Mouse (Mus musculus) adrenal gland, postnatal 10 days (tissue): ENCODE measurements around the gene Neu1. TPM values are rescaled to one million over a fixed set of nuclear protein-coding genes. Genes with fewer than 3 reads are reported as not detected.
"Not testable (repeated sequence)": the region's sequence is repeated elsewhere in the genome, so short reads cannot be mapped to it uniquely, and the experiment has no call there.

Experiments
- DNase-seq: peaks from one replicate; pipeline ENCODE4 v3.0.0; 2021; ENCODE audit warnings: mixed read lengths
- total RNA-seq, 2 experiments: library from RNA; stranded (reverse); gene quantifications; 2 replicates each; pipeline ENCODE4 v1.2.3; 2021

Gene Neu1
- total RNA-seq, 2 experiments from 2014 or later = 18.6 to 24.2 TPM

DNA sequence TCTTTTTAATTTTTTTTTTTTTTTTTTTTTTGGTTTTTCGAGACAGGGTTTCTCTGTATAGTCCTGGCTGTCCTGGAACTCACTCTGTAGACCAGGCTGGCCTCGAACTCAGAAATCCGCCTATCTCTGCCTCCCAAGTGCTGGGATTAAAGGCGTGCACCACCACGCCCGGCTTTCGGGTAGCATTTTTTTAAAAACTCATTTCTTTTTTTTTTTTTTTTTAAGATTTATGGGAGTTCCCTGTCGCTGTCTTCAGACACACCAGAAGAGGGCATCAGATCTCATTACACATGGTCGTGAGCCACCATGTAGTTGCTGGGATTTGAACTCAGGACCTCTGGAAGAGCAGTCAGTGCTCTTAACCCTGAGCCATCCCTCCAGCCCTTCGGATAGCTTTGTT lies 29.1 kb upstream of the Neu1 start:
- not testable (repeated sequence) for DNase-seq

DNA sequence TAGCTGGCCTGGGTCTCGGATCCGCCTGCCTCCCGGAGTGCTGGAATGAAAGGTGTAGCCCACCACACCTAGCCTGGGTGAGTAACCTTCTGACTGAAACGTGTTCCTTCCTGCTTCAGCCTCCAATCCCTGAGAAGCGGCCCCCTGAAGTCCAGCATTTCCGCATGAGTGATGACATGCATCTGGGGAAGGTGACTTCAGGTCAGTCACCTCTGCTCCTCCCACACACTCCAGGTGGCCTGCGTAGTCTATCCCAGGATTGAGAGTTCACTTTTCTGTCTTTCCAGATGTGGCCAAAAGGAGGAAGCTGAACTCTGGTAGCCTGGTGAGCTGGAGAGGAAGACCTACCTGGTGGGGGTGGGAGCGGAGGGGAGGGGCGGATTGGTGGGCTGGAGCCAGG lies 28.2 kb upstream of the Neu1 start:
- no peak for DNase-seq

DNA sequence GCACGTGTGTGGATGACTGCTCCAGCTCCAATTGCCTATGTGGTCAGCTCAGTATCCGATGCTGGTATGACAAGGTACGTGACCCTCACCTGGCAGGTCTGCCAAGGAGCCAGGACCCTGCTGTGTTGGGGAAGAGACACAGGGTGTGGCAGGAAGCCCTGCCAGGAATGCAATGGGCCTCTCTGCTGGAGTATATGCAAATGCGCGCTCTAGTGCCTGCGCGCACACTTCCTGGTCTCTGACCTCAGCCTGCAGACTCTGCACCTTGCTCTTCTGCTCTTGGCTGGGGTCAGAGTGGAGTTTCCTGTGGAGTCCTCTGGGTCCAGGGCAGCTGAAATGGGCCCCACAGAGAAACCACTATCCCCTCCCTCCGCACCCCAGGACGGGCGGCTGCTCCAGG lies 20.1 kb upstream of the Neu1 start:
- DNase-seq = no peak

DNA sequence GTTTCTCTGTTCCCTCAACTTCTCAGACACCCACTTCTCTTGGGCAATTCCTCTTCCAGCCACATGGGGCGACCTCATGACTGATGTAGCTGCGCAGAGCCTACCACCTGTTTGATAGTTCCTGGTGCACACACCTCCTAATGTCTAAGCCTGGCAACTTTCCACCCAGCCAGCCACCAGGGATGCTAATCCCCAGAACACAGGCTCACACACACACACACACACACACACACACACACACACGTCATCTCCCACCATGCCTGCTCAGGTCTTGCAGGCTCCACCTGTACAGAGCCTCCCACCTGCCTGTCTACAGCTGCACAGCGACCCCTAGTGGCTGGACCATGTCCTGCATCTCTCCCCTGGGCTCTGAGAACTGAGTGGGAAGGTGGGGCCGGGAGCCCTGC lies 19.1 kb upstream of the Neu1 start:
- DNase-seq = peak; percentile 88

DNA sequence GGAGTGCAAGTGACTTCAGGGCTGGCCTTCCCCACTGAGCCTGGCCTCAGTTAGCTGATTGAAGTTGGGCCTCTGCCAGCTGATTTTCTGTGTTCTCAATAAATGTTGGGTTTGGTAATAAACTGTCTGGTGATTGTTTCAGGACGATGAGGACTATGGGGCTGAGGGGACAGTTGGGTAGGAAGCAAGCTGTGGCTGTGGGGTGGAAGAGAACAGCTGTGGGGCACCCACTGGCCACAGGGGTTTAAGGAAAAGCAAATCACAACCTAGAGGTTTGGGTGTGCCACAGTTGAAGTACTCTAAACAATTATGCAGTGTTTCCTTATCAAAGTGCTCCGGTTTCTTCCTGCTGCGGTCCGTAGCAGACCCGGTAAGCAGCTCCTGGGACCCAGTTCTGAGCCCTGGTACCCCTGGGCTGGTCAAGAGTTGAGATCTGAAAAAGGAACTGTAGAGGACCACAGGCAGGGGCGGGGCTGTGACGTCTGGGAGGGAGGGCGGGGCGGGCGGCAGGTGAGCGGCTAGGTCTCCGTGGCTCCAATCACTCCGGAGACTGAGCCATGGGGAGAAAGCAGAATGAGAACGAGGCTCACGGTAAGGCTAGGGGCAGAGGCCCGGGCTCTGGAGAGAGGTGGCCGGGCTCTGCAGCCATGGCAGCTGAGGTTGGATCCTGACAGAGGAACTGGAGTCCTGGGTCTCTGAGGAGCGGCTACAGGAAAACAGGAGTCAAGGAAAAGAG lies 17.0 kb upstream of the Neu1 start, which contains the start of gene Slc44a4:
Gene Slc44a4, plus strand, starts transcription at position 537 of the 736 bp plus-strand sequence.
- no peak for DNase-seq

DNA sequence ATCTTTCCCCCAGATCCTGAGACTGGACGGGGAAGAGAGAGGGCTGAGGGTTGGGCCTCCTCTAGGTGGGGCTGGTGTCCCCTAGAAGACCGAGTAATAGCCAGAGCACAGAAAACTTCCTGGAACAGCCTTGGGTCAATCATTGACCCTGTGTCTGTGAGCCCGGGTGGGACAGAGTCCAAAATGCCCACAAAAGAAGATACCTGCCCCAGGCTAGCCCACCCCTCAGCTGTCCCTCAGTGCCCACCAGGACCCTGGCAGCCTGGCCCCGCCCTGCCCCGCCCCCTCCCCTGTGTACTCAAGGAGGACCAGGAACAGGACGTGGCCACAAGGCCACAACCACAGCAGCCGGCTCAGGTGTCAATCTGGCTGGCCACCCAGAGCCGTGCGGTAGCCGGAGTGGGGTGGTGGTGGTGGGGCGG lies 15.6 kb upstream of the Neu1 start:
- DNase-seq = peak; percentile 46

DNA sequence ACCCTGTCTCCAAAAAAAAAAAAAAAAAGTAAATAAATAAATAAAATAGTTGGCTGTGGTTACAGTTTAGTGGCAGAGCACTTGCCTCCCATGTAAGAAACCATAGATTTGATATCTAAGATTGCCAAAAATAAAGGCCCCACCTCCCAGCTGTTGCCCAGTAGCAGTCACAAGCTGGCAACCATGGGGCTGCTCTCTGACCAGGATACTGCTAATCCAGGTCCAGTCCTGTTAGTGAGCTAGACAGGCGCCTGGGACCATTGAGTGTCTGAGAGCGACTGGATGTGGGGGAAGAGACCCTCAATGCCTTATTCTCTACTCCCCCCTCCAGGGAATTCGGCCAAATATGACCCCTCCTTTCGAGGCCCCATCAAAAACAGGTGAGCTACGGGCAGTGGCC lies 14.7 kb upstream of the Neu1 start:
- DNase-seq = no peak

DNA sequence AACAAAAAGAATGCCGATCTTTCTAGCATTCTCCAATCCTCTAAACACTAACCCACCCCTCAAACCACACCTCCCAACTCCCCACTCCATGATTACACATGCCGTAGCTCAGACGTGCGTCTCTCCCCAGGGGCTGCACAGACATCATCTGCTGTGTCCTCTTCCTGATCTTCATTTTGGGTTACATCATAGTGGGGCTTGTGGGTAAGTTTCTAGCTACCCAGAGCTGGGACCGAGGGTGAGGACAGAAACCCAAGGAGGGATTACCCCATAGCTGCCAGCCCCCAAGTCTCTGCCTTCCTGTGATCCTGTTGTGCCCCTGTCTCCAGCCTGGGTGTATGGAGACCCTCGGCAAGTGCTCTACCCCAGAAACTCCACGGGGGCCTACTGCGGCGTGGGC lies 13.9 kb upstream of the Neu1 start:
- DNase-seq = no peak

DNA sequence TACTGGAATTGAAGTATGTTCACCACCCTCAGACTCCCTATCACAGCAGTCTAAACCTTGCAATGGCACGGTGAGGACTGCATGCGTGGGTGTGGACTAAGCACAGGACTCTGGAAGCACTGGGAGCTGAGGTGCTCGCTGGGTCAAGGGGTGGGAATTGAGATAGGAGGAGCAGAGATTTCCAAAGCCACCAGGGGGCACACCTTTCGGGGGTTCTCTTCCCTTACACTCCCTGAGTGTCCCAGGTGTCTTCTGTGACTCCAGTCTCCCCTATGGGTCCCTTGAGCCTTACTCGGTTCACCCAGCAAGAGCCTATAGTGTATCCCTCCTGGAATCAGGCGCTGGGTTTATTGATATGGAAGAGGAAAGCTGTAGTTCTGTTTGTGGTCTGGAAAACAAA lies 8.1 kb upstream of the Neu1 start:
- DNase-seq = no peak

DNA sequence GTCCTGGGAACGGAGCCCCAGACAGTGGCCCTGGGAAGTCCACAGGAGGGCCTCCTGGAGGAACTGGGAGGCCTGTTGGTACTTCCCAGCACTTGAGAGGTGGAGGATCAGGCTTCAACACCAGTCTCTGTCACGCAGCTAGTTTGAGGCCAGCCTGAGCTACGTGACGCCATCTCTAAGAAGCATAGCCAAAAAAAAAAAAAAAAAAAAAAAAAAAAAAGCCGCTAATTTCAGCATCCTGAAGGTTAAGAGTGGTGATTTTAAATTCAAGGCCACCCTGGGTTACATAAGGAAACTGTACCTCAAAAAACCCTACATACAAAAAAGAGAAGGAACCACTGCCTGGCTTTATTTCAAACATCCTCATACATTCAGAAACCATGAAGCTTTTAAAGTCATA lies 6.8 kb upstream of the Neu1 start:
- no peak for DNase-seq

DNA sequence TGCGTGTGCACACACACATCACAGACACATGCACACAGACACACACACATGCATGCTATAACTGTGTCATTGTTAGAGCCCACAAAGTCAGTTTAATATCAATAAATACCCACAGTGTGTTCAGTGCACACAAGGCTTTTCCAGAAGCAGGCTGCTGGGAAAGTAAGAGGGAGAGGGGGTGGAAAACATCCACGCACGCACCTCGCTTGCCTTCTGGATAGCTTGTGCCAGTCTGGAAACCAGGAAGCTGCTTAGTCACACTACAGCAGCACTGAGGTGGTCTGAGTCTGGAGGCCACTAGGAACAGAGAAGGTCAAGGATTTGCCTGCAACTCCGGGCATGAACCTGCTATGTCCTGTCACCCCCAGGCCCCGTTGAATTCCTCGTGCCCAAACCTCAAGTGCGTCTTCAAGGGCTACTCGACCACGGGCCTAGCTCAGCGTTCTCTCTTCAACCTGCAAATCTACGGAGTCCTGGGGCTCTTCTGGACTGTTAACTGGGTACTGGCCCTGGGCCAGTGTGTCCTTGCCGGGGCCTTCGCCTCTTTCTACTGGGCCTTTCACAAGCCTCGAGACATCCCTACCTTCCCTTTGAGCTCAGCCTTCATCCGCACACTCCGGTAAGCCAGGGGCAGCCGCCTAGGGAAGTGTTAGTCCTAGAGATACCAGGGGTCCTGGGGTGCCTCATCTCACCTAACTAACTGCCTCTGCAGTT lies 3.6 kb upstream of the Neu1 start:
- peak; percentile 41 for DNase-seq

DNA sequence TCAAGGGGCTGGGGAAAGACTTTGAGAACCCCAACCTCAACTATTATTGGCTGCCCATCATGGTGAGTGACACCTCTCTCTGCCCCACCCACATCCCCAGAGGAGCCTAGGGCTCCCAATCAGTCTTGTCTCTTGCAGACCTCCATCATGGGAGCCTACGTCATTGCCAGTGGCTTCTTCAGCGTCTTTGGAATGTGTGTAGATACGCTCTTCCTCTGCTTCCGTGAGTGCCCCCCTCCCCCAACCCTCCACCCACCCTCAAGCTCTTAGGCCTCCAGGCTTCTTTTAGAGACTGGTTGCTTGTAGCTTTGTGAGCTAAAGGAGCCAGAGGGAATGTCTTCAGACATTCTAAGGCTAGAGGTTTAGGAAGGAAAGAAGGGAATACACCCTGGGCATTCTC lies 2.2 kb upstream of the Neu1 start:
- no peak for DNase-seq

DNA sequence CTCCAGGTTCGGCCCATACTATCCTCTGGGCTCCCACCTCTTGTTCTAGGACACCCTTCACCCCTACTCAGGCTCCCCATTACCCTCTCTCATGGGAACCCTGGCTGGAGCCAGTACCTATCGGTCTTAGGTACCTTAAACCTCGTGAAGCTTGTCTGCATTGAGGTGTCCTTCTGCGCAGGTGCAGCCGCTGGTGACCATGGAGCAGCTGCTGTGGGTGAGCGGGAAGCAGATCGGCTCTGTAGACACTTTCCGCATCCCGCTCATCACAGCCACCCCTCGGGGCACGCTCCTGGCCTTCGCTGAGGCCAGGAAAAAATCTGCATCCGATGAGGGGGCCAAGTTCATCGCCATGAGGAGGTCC lies 664 bp downstream of the Neu1 start:
- no peak for DNase-seq

DNA sequence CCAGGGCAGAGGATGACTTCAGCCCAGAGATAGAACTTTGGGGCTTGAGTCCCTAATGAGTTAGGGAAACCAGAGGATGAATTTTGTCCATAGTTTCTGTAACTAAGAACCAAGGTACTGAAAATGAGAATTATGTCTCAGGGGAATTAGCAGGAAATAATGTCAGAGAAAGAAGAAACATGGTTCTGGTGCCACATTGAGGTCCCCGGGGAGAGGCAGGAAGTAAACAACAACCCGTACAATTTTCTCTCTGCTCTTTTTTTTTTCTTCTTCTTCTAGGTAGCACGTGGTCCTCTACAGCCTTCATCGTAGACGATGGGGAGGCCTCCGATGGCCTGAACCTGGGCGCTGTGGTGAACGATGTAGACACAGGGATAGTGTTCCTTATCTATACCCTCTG lies 1.2 kb downstream of the Neu1 start:
- no peak for DNase-seq

DNA sequence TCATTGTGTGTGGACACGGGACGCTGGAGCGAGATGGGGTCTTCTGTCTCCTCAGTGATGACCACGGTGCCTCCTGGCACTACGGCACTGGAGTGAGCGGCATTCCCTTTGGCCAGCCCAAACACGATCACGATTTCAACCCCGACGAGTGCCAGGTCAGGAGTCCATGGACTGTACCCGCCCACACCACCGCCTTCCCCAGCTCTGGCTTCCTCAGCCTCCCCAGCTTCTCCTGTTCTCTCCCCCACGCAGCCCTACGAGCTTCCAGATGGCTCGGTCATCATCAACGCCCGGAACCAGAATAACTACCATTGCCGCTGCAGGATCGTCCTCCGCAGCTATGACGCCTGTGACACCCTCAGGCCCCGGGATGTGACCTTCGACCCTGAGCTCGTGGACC lies 3.0 kb downstream of the Neu1 start:
- DNase-seq = no peak

DNA sequence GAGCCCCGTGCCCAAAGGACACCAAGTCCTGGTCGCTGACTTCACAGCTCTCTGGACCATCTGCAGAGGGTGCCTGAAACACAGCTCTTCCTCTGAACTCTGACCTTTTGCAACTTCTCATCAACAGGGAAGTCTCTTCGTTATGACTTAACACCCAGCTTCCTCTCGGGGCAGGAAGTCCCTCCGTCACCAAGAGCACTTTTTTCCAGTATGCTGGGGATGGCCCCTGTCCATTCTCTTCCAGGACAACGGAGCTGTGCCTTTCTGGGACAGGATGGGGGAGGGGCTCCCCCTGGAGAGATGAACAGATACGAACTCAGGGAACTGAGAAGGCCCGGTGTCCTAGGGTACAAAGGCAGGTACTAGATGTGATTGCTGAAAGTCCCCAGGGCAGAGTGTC lies 3.8 kb downstream of the Neu1 start:
- no peak for DNase-seq

DNA sequence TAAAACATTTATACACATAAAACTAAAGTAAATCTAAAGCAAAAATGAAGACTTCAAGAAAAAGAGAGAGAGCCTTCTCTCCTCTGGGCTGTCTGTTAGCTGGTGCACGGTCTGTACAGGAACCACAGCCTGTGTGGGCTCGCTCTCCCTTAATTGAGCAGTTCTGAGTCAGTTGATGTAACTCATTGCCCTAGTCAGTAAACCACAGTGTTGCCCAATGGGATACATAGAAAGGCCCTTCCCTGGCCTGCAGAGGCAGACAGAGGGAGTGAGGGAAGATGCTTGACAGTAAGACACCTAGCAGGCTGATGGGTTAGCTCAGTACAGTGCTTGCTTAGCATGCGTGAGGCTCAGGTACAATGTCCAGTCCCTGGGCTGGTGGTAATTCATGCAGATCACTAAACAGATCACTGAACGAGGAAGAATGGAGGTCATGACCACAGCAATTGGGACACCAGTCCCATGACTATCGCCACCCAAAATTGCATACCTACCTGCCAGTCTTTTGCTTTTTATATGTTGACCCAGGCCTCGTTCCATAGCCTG lies 7.0 kb downstream of the Neu1 start:
- no peak for DNase-seq

DNA sequence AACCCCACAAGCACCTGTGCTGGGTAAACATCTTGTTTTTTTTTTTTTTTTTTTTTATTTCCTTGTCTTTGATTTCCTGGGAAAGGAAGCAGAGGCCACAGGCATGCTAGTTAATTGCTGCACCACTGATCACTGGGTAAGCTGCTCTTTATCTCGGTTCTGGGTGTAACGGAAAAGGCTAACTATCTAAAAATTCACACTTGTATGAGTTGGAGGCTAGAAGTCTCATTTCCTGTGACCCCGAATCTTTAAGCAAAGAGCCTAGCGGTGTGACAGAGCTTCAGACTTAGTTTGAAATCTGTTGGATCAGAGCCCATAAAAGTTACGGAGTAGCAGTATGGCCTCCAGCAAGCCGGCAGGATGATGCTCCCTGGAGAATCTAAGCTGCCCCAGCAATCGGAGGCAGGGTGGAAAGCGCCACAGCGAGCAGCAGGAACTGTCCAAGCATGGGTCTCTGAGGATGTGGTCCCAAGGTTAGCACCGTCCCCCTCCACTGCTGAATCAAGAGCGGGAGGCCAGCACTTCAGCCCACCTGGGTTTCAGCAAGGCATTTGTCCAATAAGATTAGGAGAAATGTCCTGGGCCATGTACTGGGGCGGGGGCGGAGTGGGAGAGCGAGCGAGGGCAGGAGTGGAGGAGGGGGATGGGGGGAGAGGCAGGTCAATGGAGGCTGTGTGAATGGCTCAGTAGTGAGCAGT lies 10.4 kb downstream of the Neu1 start:
- peak; percentile 41 for DNase-seq

DNA sequence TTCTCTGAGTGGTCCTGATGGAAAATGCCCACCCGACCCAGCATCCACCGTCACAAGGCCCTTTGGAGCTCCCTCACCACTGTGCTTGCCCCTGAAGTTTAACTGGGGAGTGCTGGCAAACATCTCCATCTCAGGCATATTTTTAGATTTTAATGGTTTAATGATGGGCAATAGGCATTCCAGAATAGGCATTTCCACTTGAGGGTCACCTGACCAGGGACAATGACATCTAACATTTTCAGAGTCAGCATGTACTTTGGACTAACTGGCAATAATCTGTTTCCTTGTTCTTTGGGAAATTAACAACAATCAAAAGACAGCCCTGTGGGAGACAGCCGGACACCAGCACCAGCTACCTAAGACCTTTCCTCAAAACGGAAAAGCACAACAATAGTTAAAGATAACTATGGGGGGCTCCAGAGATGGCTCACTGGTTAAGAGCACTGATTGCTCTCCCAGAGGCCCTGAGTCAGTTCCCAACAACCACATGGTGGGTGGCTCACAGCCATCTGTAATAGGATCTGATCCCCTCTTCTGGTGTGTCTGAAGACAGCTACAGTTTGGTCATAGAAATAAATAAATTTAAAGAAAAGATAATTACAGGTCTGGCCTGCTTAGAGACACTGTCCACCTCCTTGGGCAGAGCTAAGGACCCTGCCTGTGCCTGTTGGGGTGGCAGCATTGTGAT lies 12.2 kb downstream of the Neu1 start:
- DNase-seq = no peak

DNA sequence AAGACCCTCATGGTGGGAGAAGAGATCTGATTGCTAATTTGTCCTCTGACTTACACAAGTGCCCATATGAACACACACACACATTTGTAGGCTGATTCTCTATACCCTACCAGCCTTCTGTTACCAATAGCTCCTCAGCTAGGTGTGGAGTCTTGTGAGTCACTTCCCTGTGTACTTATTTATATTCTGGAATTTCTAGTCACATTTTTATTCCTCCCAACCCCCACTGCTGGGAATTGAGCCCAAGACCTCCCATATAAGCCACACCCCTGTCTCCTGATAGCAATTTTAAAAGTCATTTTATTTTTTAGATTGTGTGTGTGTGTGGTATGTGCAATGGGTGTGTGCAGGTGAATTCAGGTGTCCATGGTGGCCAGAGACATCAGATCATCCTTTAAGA lies 13.3 kb downstream of the Neu1 start:
- DNase-seq = no peak

DNA sequence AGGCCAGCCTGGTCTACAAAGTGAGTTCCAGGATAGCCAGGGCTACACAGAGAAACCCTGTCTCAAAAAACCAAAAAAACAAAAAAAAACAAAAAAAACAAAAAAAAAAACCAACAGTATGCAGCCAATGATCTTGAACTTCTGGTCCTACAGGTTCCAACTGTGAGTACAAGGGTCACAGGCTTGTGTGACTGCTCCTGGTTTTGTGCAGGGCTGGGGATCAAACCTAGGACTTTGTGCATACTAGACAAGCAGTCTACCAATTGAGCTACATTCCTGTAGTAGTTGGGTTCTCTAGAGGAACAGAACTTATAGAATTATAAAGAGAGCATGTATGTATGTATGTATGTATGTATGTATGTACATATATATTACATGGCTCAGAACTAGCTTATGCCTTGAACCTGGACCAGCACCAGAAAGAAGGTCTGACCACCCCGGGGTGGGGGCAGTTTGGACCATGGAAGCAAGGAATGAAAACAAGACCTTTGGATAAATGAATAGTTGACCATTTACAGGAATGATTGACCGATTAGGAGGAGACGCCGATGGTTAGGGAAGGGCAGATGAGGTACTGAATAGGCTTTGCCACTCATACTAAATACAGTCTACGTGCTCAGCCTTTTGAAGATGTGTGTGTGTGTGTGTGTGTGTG lies 15.6 kb downstream of the Neu1 start:
- no peak for DNase-seq

DNA sequence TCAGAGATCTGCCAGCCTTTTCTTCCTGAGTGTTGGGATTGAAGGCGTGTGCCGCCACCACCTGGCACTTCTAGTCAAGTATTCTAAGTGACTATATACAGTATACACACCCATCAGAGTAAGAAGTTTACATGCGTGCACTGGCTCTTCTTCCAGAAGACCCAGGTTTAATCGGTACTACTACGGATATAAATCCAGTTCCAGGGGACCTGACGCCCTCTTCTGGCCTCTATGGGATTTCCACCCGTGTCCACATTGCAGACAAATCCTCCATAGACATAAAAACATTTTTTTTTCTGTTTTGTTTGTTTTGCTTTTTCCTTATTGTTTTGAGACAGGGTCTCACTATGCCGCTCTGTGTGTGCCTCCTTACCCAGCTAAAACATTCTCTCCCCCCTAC lies 16.6 kb downstream of the Neu1 start:
- DNase-seq = peak; percentile 56
